Mouse (Mus musculus) G1E (cell line): ENCODE results near the gene Apbb1ip. TPM values are rescaled to one million over a fixed set of nuclear protein-coding genes. Genes with fewer than 3 reads are reported as not detected.

Experiments
- ATAC-seq: 2 replicates; pipeline ENCODE4 v1.8.0; 2016; ENCODE audit warnings: mild to moderate bottlenecking; ENCODE audit not compliant: insufficient number of reproducible peaks, poor library complexity, low FRiP score, severe bottlenecking; ENCODE audit errors: extremely low read depth
- DNase-seq: peaks from one replicate; pipeline ENCODE4 v3.0.0; 2012; ENCODE audit warnings: low spot score
- H3K27me3 ChIP-seq: 2 replicates; pipeline ENCODE4 v1.6.1; 2012; ENCODE audit warnings: mild to moderate bottlenecking, low read length, inconsistent platforms; ENCODE audit not compliant: insufficient read depth
- H3K36me3 ChIP-seq: replicated peaks from 2 replicates; pipeline ENCODE3; 2012; ENCODE audit warnings: mild to moderate bottlenecking, inconsistent platforms
- H3K4me1 ChIP-seq: 2 replicates; pipeline ENCODE4 v1.6.1; 2012; ENCODE audit warnings: low read depth, low read length, inconsistent platforms, mixed read lengths; ENCODE audit not compliant: insufficient read depth
- H3K4me3 ChIP-seq: 2 replicates; pipeline ENCODE4 v1.5.1; 2012; ENCODE audit warnings: low read depth, mild to moderate bottlenecking, inconsistent platforms, low read length, moderate library complexity, mixed read lengths
- H3K9me3 ChIP-seq: replicated peaks from 2 replicates; pipeline ENCODE4 v1.6.1; 2012; ENCODE audit warnings: inconsistent platforms
- CTCF ChIP-seq: IDR thresholded peaks from 2 replicates; pipeline ENCODE4 v1.5.1; 2012; ENCODE audit warnings: low read depth, low read length, inconsistent platforms, mixed read lengths
- GATA1 ChIP-seq: IDR thresholded peaks from 2 replicates; pipeline ENCODE4 v1.6.1; 2012; ENCODE audit warnings: borderline replicate concordance, low read length, inconsistent platforms, mixed read lengths
- GATA2 ChIP-seq: IDR thresholded peaks from 2 replicates; pipeline ENCODE4 v1.6.1; 2012; ENCODE audit warnings: low read depth, low read length, inconsistent platforms, borderline replicate concordance
- POLR2AphosphoS5 ChIP-seq: IDR thresholded peaks from 2 replicates; pipeline ENCODE4 v1.6.1; 2012; ENCODE audit warnings: low read depth, low read length, inconsistent platforms; ENCODE audit not compliant: insufficient replicate concordance
- TAL1 ChIP-seq: conservative IDR thresholded peaks from 2 replicates; pipeline ENCODE4 v1.6.1; 2012; ENCODE audit warnings: low read depth, low read length, inconsistent platforms, mixed read lengths
- polyA plus RNA-seq: library from polyadenylated mRNA; stranded (reverse); fragments of >175 nt; gene quantifications from 2 replicates; pipeline ENCODE4 v1.2.3, GENCODE M21; 2012
- total RNA-seq, 2 experiments: library from RNA; stranded (forward) in 1 of 2; stranded (reverse) in 1 of 2; fragments of 200-1000 nt in 1 of 2; fragments of >200 nt in 1 of 2; fragmentation: Nextera tagmentation in 1 of 2; gene quantifications; 2 replicates each; pipeline ENCODE4 v1.2.3; 2014 to 2017

Gene Apbb1ip
- total and polyA plus RNA-seq, 3 experiments = 13.6 to 87.0 (median 78.2) TPM

DNA sequence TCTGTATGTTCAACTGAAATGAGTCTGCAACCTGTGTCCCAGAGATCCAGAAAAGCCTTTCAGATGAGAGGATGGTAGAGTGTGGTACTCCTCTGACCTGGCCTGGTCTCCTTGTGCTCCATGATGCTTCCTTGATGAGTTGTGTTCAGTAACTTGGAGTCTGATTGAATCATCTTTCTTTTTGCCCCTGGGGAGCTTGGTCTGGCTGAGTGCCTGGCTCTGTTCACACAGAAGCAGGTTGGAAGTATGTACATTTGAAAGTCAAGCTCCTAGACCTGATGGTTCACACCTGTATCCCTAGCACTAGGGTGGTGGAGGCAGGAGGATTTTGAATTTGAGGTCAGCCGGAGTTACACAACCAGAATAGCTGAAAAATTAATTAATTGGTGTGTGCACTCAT lies 32.7 kb downstream of the Apbb1ip start:
- peaks cover 82% of the 10 kb centered on the region for H3K36me3 ChIP-seq
- H3K4me3 ChIP-seq = no peak overlapping the region
- DNase-seq (no peak), ATAC-seq (no peak)
- no peaks in the 10 kb centered on the region for H3K9me3 ChIP-seq
- no peak for TF ChIP-seq TAL1
- TF ChIP-seq GATA1 = no peak
- TF ChIP-seq GATA2 = no peak
- no peak for TF ChIP-seq POLR2AphosphoS5
- TF ChIP-seq CTCF = no peak
- peaks cover 63% of the 10 kb centered on the region for H3K4me1 ChIP-seq
- H3K27me3 ChIP-seq = no peaks in the 10 kb centered on the region

DNA sequence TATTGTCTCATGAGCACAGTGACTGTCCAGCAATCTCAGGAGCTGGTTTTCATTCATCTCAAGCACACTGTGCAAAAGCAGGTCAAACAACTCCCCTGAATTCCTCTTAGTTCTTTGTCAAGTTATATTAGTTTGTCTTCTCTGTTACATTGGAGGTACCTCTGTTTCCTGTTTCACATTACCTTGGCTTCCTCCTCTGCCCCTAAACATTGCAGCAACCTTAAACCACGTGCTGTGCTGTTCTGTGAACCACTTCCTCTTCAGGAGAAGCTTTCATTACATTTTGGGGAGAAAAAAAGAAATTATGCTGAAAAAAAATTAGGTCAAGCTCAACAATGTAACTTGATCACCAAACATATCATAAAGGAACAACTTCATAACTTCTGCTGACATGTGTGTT lies 33.4 kb downstream of the Apbb1ip start:
- Histone ChIP-seq H3K9me3 (no peaks in the 10 kb centered on the region), H3K4me1 (peaks cover 61% of the 10 kb centered on the region), H3K36me3 (peaks cover 78% of the 10 kb centered on the region), H3K27me3 (no peaks in the 10 kb centered on the region), H3K4me3 (no peak overlapping the region)
- 0 out of 2 replicates have a peak, but pooled peaks have one; percentile 35 for ATAC-seq
- peak; percentile 20 for DNase-seq
- TF ChIP-seq CTCF = no peak
- no peak for TF ChIP-seq GATA1
- TF ChIP-seq POLR2AphosphoS5 = no peak
- TF ChIP-seq TAL1 = no peak
- TF ChIP-seq GATA2 = no peak

DNA sequence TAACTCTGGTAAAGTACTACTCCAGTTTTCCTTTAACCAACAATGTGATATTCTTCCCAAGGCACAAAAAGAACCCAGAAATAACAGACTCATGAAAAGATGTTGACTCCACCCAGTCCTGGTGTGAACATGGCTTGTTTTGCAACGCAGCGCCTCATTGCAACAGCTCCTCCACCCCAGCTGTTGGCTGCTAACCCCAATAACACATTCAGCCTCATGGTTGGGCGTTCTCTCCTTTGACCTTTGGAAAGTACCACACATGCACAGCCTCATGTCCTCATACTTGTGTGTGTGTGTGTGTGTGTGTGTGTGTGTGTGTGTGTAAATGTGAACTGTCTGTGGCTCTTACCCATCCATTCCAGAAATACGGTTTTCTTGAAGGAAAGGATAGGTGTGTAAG lies 37.0 kb downstream of the Apbb1ip start:
- no peaks in the 10 kb centered on the region for H3K9me3 ChIP-seq
- H3K4me1 ChIP-seq = peaks cover 56% of the 10 kb centered on the region
- H3K27me3 ChIP-seq = no peaks in the 10 kb centered on the region
- no peak overlapping the region for H3K4me3 ChIP-seq
- TF ChIP-seq CTCF = no peak
- ATAC-seq = no peak
- H3K36me3 ChIP-seq = peaks cover 67% of the 10 kb centered on the region
- DNase-seq = no peak

DNA sequence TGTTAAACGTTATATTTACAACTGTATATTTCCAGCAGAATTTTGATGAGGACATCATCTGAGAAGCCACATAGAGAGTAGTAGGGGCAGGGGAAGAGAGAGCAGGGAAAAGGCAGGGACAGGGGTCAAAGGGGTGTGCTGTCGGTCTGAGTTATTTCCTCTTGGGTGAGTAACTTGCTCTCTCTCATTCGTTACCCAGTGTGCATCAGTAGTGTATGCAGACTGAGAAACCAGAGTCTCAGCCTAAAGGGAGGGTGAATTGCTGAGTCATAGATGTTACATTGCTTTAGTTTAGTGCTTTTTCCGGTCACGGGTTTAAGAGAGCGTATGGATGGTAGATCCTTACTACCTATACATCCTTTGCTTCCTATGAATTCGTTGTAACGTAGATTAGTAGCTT lies 37.6 kb downstream of the Apbb1ip start:
- no peak for TF ChIP-seq TAL1
- no peak for TF ChIP-seq GATA1
- TF ChIP-seq GATA2 = no peak
- no peak for TF ChIP-seq CTCF
- no peak for TF ChIP-seq POLR2AphosphoS5
- DNase-seq = no peak
- peak; percentile 72 for ATAC-seq
- no peaks in the 10 kb centered on the region for H3K9me3 ChIP-seq
- peaks cover 66% of the 10 kb centered on the region for H3K36me3 ChIP-seq
- peaks cover 56% of the 10 kb centered on the region for H3K4me1 ChIP-seq
- H3K4me3 ChIP-seq = no peak overlapping the region
- H3K27me3 ChIP-seq = no peaks in the 10 kb centered on the region

DNA sequence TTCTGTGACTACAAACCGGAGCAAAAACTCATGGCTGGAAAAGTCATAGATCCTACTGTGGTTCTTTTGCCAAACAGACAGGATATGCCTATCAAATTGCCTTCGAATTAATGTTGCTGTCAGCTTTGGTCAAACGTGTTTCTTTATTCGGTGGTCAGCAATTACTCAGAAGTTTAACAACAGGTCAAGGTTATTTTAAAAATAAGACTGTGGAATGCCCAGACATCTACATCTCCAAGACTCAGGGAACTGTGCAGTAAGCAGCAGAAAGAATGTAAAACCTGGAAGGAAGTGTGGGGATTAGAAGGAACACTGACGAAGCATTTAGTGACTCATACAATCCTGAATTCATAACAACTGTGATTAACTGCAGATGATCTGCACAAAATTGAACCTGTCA lies 40.0 kb downstream of the Apbb1ip start:
- H3K36me3 ChIP-seq = peaks cover 74% of the 10 kb centered on the region

DNA sequence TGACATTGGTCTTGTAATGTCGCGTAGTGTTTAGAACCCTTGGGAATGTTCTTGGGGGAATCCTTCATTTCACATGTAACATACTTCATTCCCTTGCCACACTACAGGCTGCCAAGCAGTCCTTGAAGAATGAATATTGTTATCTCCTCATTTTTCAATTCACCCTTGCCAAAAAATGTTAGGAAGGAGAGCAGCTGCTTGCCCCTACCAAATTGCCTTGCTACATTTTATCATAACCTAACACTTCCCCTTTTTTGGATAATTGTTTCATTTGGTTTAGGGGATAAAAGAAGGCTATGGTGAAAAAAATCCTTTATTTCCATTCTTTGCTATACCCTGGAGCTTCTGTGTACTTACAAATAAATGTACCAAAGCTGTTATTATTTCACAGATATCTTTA lies 41.8 kb downstream of the Apbb1ip start:
- peaks cover 37% of the 10 kb centered on the region for H3K4me1 ChIP-seq
- no peaks in the 10 kb centered on the region for H3K27me3 ChIP-seq
- no peak overlapping the region for H3K4me3 ChIP-seq
- TF ChIP-seq GATA2 (no peak), GATA1 (no peak), TAL1 (no peak), POLR2AphosphoS5 (no peak), CTCF (no peak)
- ATAC-seq = no peak
- no peak for DNase-seq
- peaks cover 70% of the 10 kb centered on the region for H3K36me3 ChIP-seq
- H3K9me3 ChIP-seq = no peaks in the 10 kb centered on the region

More for the DNA sequence above, 40.0 kb downstream of the Apbb1ip start:
- DNase-seq (no peak), ATAC-seq (no peak)
- Histone ChIP-seq H3K4me1 (peaks cover 46% of the 10 kb centered on the region), H3K4me3 (no peak overlapping the region), H3K27me3 (no peaks in the 10 kb centered on the region), H3K9me3 (no peaks in the 10 kb centered on the region)
- TF ChIP-seq GATA2 = no peak
- TF ChIP-seq TAL1 = no peak
- no peak for TF ChIP-seq GATA1
- TF ChIP-seq POLR2AphosphoS5 = no peak
- TF ChIP-seq CTCF = no peak

DNA sequence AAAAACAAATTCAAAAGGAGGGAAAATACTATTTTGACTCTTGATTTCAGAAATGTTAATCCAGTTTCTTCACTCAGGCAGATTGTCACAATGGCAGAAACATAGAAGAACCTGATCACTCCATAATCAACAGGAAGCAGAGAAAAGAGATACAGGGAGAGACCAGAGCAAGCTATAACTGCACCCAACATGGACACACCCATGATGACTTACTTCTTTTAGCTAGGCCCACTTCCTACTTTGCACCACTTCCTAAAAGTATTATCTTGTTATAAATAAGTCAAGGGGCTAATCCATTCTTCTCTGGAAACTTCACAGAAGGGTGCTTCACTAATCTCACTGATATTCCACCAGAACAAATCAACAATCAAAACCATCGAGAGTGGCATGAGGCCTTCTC lies 42.3 kb downstream of the Apbb1ip start:
- H3K36me3 ChIP-seq = peaks cover 70% of the 10 kb centered on the region
- DNase-seq (no peak), ATAC-seq (peak; percentile 52; the same call in 1 of the 2 replicates)
- H3K4me3 ChIP-seq = no peak overlapping the region
- no peaks in the 10 kb centered on the region for H3K9me3 ChIP-seq
- no peak for TF ChIP-seq CTCF
- no peak for TF ChIP-seq GATA1
- no peak for TF ChIP-seq TAL1
- TF ChIP-seq POLR2AphosphoS5 = no peak
- TF ChIP-seq GATA2 = no peak
- H3K27me3 ChIP-seq = no peaks in the 10 kb centered on the region
- H3K4me1 ChIP-seq = peaks cover 31% of the 10 kb centered on the region
